Mouse (Mus musculus): Measurements from ENCODE around the gene Dnah7a.
"Not testable (repeated sequence)": the region's sequence is repeated elsewhere in the genome, so short reads cannot be mapped to it uniquely, and the experiment has no call there.

Dnah7a gene

DNA sequence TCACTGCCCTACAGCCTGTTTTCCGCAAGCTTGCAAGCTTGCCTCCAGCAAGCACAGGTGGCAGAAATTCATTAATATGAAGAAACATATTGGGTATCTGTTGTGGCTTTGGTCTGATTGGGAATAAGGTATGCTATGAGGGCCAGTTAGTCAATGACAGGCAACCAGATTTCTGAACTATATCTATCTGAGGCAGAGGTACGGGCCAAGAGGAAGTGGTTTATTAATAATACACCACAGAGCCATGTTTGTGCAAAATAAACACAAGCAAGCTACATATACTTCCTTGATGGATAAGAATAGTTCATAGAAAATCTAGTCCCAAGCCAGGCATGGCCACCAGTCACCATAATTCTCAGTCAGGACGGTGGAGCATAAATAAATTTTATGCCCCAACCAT, 328.9 kb downstream of the Dnah7a start:
- DNase-seq = no peak

DNA sequence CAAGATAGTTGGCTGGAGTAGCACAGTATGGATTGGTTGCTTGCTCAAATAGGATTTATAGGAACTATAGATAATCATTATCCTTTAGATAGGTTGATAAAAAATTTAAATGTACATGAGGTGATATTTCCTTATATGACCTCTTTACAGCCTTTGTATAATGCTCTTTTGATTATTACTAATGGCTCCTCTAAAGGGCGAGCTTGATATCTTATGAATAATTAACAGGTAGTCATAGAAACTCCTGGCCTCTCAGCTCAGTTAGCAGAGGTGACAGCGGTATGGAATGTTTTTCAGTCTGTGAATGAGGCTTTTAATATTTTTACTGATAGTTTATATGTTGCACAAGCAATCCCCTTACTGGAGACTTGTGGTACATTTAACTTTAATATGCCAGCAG, 330.6 kb downstream of the Dnah7a start:
- not testable (repeated sequence) for DNase-seq

GRCm38 (mm10) chr1:53358988-53359387, 347.6 kb downstream of the Dnah7a start:
- no peak for DNase-seq

DNA sequence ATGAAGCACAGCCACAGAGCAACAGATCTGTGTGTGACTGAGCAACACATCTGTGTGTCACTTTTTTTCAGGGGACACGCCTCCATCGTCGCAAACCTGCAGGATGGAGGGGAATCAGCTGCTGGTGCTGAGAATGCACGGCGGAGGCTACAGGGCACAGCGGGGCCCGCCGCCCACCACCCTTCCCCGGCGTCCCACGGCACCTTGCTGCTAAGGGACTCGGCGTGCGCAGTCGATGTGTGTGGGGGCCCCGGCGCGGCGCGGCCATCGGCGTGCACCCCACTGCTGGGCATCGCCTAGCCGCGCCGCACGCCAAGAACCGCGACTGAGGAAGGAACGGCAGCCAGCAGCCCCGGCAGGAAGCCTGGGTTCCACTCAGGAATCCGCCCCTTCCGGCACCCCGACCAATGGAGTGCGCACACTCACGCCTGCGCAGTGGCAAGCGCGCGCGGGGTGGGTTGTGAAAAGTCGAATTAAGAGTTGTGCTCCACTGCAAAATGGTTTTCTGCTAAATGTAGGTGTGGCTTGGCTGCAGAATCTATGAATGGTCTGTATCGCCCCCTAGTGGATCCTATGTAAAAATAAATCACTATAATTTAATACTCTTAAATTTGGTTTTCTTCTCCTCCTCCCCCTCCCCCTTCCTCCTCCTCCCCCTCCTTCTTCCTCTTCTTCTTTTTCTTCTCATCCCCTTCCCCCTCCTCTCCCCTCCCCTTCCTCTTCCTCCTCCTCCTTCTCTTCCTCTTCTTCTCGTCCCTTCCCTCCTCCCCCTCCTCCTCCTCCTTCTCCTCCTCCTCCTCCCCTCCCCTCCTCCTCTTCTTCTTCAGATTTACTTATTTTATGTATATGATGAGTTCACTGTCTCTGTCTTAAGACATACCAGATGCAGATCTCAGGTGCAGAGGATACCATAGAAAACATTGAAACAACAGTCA, 354.0 kb downstream of the Dnah7a start, which contains the start of the genes Asdurf, Gm28551 and Asnsd1:
Asdurf (minus strand) TSS at position 293 of the 935 bp plus-strand sequence.
Gm28551 (minus strand) TSS at position 341 of the 935 bp plus-strand sequence.
Asnsd1 (minus strand) TSS at position 426 of the 935 bp plus-strand sequence.
- peak; percentile 97 for DNase-seq

Data from thymus, postnatal 4 days (tissue).